Mouse (Mus musculus): ENCODE data around the gene Dst.

DNA sequence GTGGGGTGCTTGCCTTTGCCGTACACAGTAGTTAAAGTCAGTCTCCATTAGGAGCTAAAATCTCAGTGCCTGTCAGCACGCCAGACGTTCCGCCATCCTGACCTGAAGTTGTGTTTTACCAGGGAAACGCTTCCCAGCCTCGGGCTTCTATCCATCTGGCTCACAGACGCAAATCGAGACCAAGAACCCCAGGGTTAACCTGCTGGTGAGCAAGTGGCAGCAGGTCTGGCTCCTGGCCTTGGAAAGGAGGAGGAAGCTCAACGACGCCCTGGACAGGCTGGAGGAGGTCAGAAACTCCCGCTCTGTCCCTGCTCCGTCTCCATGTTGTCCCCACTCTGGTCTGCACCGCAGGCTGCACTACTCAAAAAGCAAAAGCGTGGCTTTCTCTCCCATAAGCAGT lies 385.2 kb downstream of the Dst start:
- no peak for TF ChIP-seq CTCF (IDR thresholded peaks at IDR 0.05; ENCODE audit: low read depth, low read length)
- no peak for TF ChIP-seq GATA1 (IDR thresholded peaks at IDR 0.05; ENCODE audit: borderline replicate concordance, low read length)
- no peak for TF ChIP-seq POLR2AphosphoS5 (IDR thresholded peaks at IDR 0.05; ENCODE audit: insufficient replicate concordance, low read depth, low read length)
- TF ChIP-seq GATA2 (IDR thresholded peaks at IDR 0.05; ENCODE audit: borderline replicate concordance, low read depth, low read length), result no peak
- no peak for TF ChIP-seq TAL1 (conservative IDR thresholded peaks at IDR 0.05; ENCODE audit: low read depth, low read length)
